Mouse (Mus musculus): ENCODE measurements around the gene Prlhr. TPM values are rescaled to one million over a fixed set of nuclear protein-coding genes. Genes with fewer than 3 reads are reported as not detected.
A peak's percentile ranks its signal among the peaks of the same experiment; 100 is the strongest.

Prlhr gene
- total and polyA plus RNA-seq, 3 experiments, result not detected

DNA sequence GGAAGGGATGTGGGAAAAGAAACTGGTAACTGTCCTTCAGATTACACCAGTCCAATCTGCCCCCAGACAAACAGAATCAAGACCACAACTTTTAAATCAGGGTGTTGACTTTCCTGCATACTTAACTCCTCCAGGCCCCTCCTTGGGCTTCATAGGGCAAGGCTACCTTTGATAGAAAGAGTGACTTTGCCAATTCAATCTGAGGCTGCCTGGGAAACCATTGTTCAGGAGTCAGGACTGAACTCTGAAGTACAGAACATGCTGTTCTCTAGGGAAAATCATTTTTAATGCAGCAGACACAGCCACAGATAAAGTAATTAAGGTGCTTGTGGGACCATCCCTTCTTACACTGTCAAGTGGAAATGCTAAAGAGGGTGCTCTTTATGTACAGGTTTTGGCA lies 27.6 kb downstream of the Prlhr start:
- Histone ChIP-seq H3K4me2 (ENCODE audit: insufficient read depth, low read depth, poor library complexity, severe bottlenecking) (no peak overlapping the region), H3K79me2 (replicated peaks; ENCODE audit: control insufficient read depth, extremely low read depth, insufficient read depth, poor library complexity, severe bottlenecking) (no peaks in the 10 kb centered on the region), H3K9me3 (replicated peaks; ENCODE audit: low read length) (no peaks in the 10 kb centered on the region), H3K4me3 (replicated peaks in 1 of 3; ENCODE audit: low read depth in 2 of 3, low read length in 2 of 3, poor library complexity in 1 of 3) (no peak overlapping the region), H3K4me1 (ENCODE audit: control insufficient read depth in 1 of 2, insufficient read depth in 2 of 2) (no peaks in the 10 kb centered on the region), H3K36me3 (replicated peaks in 1 of 2; ENCODE audit: control insufficient read depth in 1 of 2, insufficient read depth in 1 of 2, low read length in 1 of 2) (no peaks in the 10 kb centered on the region), H3K9ac (ENCODE audit: insufficient read depth, low read depth) (no peak overlapping the region), H3K27ac (ENCODE audit: insufficient read depth, low read depth) (no peak overlapping the region), H3K27me3 (replicated peaks) (peaks cover 3% of the 10 kb centered on the region)
- in situ Hi-C loops (cut with MboI; ENCODE audit: low pct_ligation_motif_present, low pct_unique_long_range_greater_than_20kb, low sequenced_read_pairs), result no loop called here
- dilution Hi-C loops (cut with MboI; ENCODE audit: extremely low pct_ligation_motif_present, extremely low pct_unique_long_range_greater_than_20kb, low sequenced_read_pairs), result no loop called here
- no peak for DNase-seq (ENCODE audit: extremely low read depth)
- TF ChIP-seq MEF2A (IDR thresholded peaks at IDR 0.05; ENCODE audit: borderline replicate concordance, low read depth, low read length) (no peak), CHD2 (IDR thresholded peaks at IDR 0.05; ENCODE audit: low read length) (no peak), SIN3A (IDR thresholded peaks at IDR 0.05; ENCODE audit: low read length) (no peak), ZC3H11A (IDR thresholded peaks at IDR 0.05; ENCODE audit: low read depth, low read length) (no peak), CHD1 (IDR thresholded peaks at IDR 0.05; ENCODE audit: low read depth, low read length) (no peak)

DNA sequence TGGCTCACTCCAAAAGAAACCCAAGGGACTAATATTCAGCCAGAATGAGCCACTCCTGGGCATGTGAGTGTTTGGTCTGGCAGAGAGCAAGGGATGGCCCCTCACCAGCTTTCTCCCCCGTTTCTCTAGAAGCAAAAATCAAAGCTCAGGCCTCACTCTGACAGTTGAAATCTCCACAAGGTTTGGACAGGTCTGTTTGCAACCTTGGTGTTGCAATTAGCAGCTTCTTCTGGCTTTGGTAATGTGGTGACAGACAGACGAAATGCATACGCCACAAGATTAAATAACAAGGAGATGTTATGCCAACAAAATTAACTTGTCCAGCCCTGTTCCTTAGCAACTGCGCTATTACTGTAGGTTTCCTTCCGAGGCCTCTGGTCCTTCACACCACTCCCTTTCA lies 28.0 kb downstream of the Prlhr start:
- Histone ChIP-seq H3K4me1 (ENCODE audit: control insufficient read depth in 1 of 2, insufficient read depth in 2 of 2) (no peaks in the 10 kb centered on the region), H3K27ac (ENCODE audit: insufficient read depth, low read depth) (no peak overlapping the region), H3K79me2 (replicated peaks; ENCODE audit: control insufficient read depth, extremely low read depth, insufficient read depth, poor library complexity, severe bottlenecking) (no peaks in the 10 kb centered on the region), H3K4me2 (ENCODE audit: insufficient read depth, low read depth, poor library complexity, severe bottlenecking) (no peak overlapping the region), H3K9me3 (replicated peaks; ENCODE audit: low read length) (no peaks in the 10 kb centered on the region), H3K4me3 (replicated peaks in 1 of 3; ENCODE audit: low read depth in 2 of 3, low read length in 2 of 3, poor library complexity in 1 of 3) (no peak overlapping the region), H3K36me3 (replicated peaks in 1 of 2; ENCODE audit: control insufficient read depth in 1 of 2, insufficient read depth in 1 of 2, low read length in 1 of 2) (no peaks in the 10 kb centered on the region), H3K9ac (ENCODE audit: insufficient read depth, low read depth) (no peak overlapping the region), H3K27me3 (replicated peaks) (peaks cover 3% of the 10 kb centered on the region)
- dilution Hi-C loops (cut with MboI; ENCODE audit: extremely low pct_ligation_motif_present, extremely low pct_unique_long_range_greater_than_20kb, low sequenced_read_pairs), result no loop called here
- no peak for DNase-seq (ENCODE audit: extremely low read depth)
- in situ Hi-C loops (cut with MboI; ENCODE audit: low pct_ligation_motif_present, low pct_unique_long_range_greater_than_20kb, low sequenced_read_pairs), result no loop called here
- TF ChIP-seq TBP (conservative IDR thresholded peaks at IDR 0.05; ENCODE audit: low read depth, low read length) (no peak), EP300 (IDR thresholded peaks at IDR 0.05; ENCODE audit: low read length) (no peak), ZNF384 (IDR thresholded peaks at IDR 0.05; ENCODE audit: low read depth, low read length) (no peak), E2F4 (IDR thresholded peaks at IDR 0.05; ENCODE audit: insufficient replicate concordance, low read depth, low read length) (no peak), RAD21 (IDR thresholded peaks at IDR 0.05; ENCODE audit: low read depth, low read length) (no peak), USF1 (IDR thresholded peaks at IDR 0.05; ENCODE audit: low read depth, low read length) (no peak), NRF1 (IDR thresholded peaks at IDR 0.05; ENCODE audit: low read depth, low read length) (no peak), SIN3A (IDR thresholded peaks at IDR 0.05; ENCODE audit: low read length) (no peak), ZKSCAN1 (IDR thresholded peaks at IDR 0.05; ENCODE audit: borderline replicate concordance, low read depth, low read length) (no peak)

DNA sequence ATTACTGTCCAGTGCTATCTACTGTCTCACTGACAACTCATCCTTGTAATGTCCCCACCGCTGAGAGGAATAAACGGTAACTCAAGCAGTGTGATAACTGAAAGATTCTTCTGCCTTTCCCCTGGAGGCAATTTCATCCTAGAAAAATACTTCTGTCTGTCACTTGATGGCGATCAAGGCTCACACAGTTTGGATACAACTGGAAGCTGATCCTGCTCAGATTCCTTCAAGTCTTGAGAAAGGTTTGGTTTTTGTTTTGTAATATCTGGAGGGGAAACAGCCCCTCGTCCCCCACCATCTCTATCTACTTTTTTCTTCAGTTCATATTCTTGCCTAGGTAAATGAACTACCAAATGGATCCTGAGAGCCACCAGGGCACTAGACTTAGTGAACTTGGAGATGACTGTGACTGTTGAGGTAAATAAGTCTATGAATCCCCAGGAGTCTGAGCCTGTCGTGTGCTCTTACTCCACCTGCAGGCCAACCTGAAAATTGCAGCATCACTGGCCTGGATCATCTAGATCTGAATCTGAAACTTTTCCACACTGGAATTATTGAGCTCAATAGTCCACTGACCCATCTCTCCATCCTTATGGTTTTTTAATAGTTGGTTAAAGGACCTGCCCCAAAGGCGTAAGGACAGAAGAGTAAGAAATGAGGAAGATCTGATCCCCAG lies 30.4 kb downstream of the Prlhr start:
- DNase-seq (ENCODE audit: extremely low read depth), result peak; percentile 53
- no peak overlapping the region for H3K4me2 ChIP-seq (ENCODE audit: insufficient read depth, low read depth, poor library complexity, severe bottlenecking)
- no peak overlapping the region for H3K4me3 ChIP-seq (replicated peaks in 1 of 3; ENCODE audit: low read depth in 2 of 3, low read length in 2 of 3, poor library complexity in 1 of 3)
- no peaks in the 10 kb centered on the region for H3K4me1 ChIP-seq (ENCODE audit: control insufficient read depth in 1 of 2, insufficient read depth in 2 of 2)
- H3K79me2 ChIP-seq (replicated peaks; ENCODE audit: control insufficient read depth, extremely low read depth, insufficient read depth, poor library complexity, severe bottlenecking), result no peaks in the 10 kb centered on the region
- H3K27ac ChIP-seq (ENCODE audit: insufficient read depth, low read depth), result no peak overlapping the region
- H3K9ac ChIP-seq (ENCODE audit: insufficient read depth, low read depth), result no peak overlapping the region
- TF ChIP-seq SMC3 (IDR thresholded peaks at IDR 0.05; ENCODE audit: low read depth, low read length) (peak; percentile 26), CTCF (conservative IDR thresholded peaks at IDR 0.05 in 1 of 2, IDR thresholded peaks at IDR 0.05 in 1 of 2; ENCODE audit: low read depth in 2 of 2, low read length in 2 of 2) (peak; percentile 64 to 68), MEF2A (IDR thresholded peaks at IDR 0.05; ENCODE audit: borderline replicate concordance, low read depth, low read length) (no peak), POLR2A (IDR thresholded peaks at IDR 0.05; ENCODE audit: low read depth, low read length) (no peak), JUN (IDR thresholded peaks at IDR 0.05; ENCODE audit: insufficient read depth, low read depth, low read length) (no peak), CHD1 (IDR thresholded peaks at IDR 0.05; ENCODE audit: low read depth, low read length) (no peak), RAD21 (IDR thresholded peaks at IDR 0.05; ENCODE audit: low read depth, low read length) (peak; percentile 47), RCOR1 (conservative IDR thresholded peaks at IDR 0.05; ENCODE audit: low read depth, low read length) (no peak), NELFE (IDR thresholded peaks at IDR 0.05; ENCODE audit: low read depth, low read length) (no peak), CHD2 (IDR thresholded peaks at IDR 0.05; ENCODE audit: low read length) (no peak), SIN3A (IDR thresholded peaks at IDR 0.05; ENCODE audit: low read length) (no peak), JUND (conservative IDR thresholded peaks at IDR 0.05; ENCODE audit: low read depth, low read length) (no peak), BHLHE40 (IDR thresholded peaks at IDR 0.05; ENCODE audit: low read depth, low read length) (no peak), ZMIZ1 (IDR thresholded peaks at IDR 0.05; ENCODE audit: low read depth, low read length) (no peak)
- H3K27me3 ChIP-seq (replicated peaks), result peaks cover 3% of the 10 kb centered on the region
- dilution Hi-C loops (cut with MboI; ENCODE audit: extremely low pct_ligation_motif_present, extremely low pct_unique_long_range_greater_than_20kb, low sequenced_read_pairs), result no loop called here
- in situ Hi-C loops (cut with MboI; ENCODE audit: low pct_ligation_motif_present, low pct_unique_long_range_greater_than_20kb, low sequenced_read_pairs), result loop anchor here (10.0 kb wide), 1 partner anchor 177 kb away; no protein-coding TSS in a partner anchor
- no peaks in the 10 kb centered on the region for H3K36me3 ChIP-seq (replicated peaks in 1 of 2; ENCODE audit: control insufficient read depth in 1 of 2, insufficient read depth in 1 of 2, low read length in 1 of 2)
- no peaks in the 10 kb centered on the region for H3K9me3 ChIP-seq (replicated peaks; ENCODE audit: low read length)
